ENCODE assay signal across 16 mouse cellular contexts in the genomic region with DNA sequence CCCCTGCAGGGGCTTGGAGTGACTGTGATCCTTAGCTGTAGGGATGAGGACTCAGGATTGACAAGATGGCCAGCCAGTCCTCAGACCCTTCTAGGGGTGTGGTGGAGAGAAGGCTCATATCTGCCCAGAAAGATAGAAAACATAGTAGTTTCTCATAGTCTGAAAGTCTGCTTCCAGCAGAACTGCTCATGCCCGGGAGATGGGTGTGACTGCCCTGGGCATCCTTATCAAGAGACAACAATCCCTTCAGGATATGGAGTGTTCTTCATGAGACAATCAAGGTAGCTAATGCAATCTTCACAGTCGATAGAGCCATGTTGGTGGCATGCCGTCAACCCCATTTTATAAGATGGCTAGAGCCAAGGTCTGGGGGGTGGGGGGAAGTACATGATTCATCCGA.
"Had no signal": no experiment of that assay in that cellular context is flagged by ENCODE, and none has a peak within 500 bp of the region (broad histone marks: within the 10 kb centered on the region; RNA-seq: fewer than 3 reads in every experiment).

No protein-coding gene starts in this region.

- H3K4me3 ChIP-seq: midbrain, embryonic 10.5 days; midbrain, embryonic 12.5 days; myocyte; neural tube, embryonic 13.5 days had no signal

- H3K9me3 ChIP-seq: midbrain, embryonic 10.5 days; midbrain, embryonic 12.5 days; neural tube, embryonic 13.5 days had no signal

- ATAC-seq: midbrain, embryonic 16.5 days had no signal

- H3K4me1 ChIP-seq: neural tube, embryonic 13.5 days had no signal

- H3K36me3 ChIP-seq: midbrain, embryonic 10.5 days; midbrain, embryonic 12.5 days; neural tube, embryonic 13.5 days had no signal

- DNase-seq: lung, adult 18-20 months; lung, embryonic 14.5 days; lung, postnatal 10 days; lung, postnatal 4 days; midbrain, embryonic 14.5 days; right cerebral cortex, postnatal 25 days; right cerebral cortex, postnatal 4 days; spleen, adult 18-20 months; thymus, adult 2 months; thymus, postnatal 25 days; thymus, postnatal 4 days had no signal

- H3K27me3 ChIP-seq: midbrain, embryonic 12.5 days; neural tube, embryonic 13.5 days had no signal

- H3K9ac ChIP-seq: lung, embryonic 14.5 days; midbrain, embryonic 12.5 days; neural tube, embryonic 13.5 days had no signal

- H3K4me2 ChIP-seq: lung, embryonic 14.5 days; midbrain, embryonic 12.5 days; neural tube, embryonic 13.5 days had no signal

- H3K27ac ChIP-seq: midbrain, embryonic 10.5 days; midbrain, embryonic 12.5 days; neural tube, embryonic 13.5 days had no signal
